Mouse (Mus musculus): ENCODE data around the gene Eef2kmt.
A peak's percentile ranks its signal among the peaks of the same experiment; 100 is the strongest.

DNA sequence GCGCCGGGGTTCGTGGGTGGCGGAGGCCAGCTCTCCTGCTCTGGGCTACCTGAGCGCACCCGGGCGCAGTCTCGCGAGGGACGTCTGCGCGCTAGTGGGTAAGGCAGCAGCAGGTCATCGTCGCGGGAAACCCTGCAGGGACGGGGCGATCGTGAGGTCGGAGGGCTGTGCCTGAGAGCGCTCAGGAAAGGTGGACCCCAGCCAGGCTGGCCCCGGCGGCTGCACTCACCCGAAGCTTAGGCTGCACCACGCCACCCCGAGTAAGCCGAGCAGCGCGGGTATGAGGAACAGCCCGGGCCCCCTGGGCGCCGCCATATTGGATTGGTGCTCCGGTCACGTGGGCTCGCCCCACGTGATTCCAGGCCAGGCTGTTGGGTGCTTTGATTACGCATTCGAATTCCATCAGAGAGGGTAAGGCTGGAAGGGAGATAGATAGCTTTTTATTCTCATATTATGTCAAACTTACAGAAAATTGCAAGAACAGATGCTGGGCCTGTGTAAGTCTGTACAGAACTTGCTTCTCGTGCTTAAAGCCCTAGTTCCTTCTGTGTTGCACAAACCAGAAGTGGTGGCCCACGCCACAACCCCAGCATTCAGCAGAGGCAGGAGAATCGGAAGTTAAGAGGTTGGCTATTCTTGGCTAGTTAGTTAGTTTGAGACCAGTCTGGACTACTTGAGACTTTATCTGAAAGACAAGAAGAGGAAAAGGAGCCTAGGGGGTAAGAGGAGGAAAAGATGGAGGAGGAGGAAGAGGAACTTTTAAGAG is 51.9 kb downstream of the Eef2kmt start, which contains the start of gene Nagpa:
- TF ChIP-seq POLR2A (IDR thresholded peaks at IDR 0.05; ENCODE audit: insufficient read depth, low read depth, low read length) (peak; percentile 69), CTCF (IDR thresholded peaks at IDR 0.05) (no peak), EP300 (IDR thresholded peaks at IDR 0.05; ENCODE audit: insufficient read depth, low read depth, low read length) (no peak)

Measured in heart, adult 2 months (tissue).